Mouse (Mus musculus) adrenal gland, postnatal 4 days (tissue): ENCODE data around the gene Nck1. TPM values are rescaled to one million over a fixed set of nuclear protein-coding genes. Genes with fewer than 3 reads are reported as not detected.

ENCODE experiments used
- total RNA-seq, 2 experiments: library from RNA; stranded (reverse); gene quantifications; 2 replicates each; pipeline ENCODE4 v1.2.3; 2021

Gene Nck1
- total RNA-seq, 2 experiments from 2014 or later = 47.5 to 48.0 TPM

Other genes starting within 250 kb of the Nck1 start
- gene Il20rb, start 59.3 kb downstream of the Nck1 start, total RNA-seq = 1 to 10 TPM; 4.6 to 4.7 TPM
- 1 to 10 TPM; 8.7 to 9.5 TPM for gene Slc35g2, start 25.0 kb upstream of the Nck1 start, total RNA-seq
- 10 to 100 TPM; 56.9 to 57.5 TPM for gene Stag1, start 51.7 kb upstream of the Nck1 start, total RNA-seq